ENCODE assay signal across 8 mouse cellular contexts in genomic region chr8:94377714-94378205, GRCm38 (mm10). TPM values are rescaled to one million over a fixed set of nuclear protein-coding genes. Genes with fewer than 3 reads are reported as not detected.
DNase-seq lines count a peak whose midpoint lies in the region; ATAC-seq and TF ChIP-seq lines count a peak whose summit lies in the region.

No protein-coding gene starts in this region.

- ATAC-seq in intestine, postnatal 0 days = peak; percentile 86
- ATAC-seq in liver, postnatal 0 days = peak; percentile 85
- no peak for ATAC-seq in midbrain, embryonic 14.5 days (ENCODE audit: low FRiP score, low TSS enrichment)

- peak overlapping the region; percentile 77 for H3K27ac ChIP-seq in intestine, postnatal 0 days (ENCODE audit: low read depth, low read length)
- peak overlapping the region; percentile 96 for H3K27ac ChIP-seq in liver, postnatal 0 days (ENCODE audit: low read depth)
- H3K27ac ChIP-seq in midbrain, embryonic 14.5 days (replicated peaks; ENCODE audit: low read depth, low read length) = no peak overlapping the region

- no peak for TF ChIP-seq CTCF in intestine, postnatal 0 days (IDR thresholded peaks at IDR 0.05; ENCODE audit: low read depth)
- TF ChIP-seq CTCF in liver, postnatal 0 days (IDR thresholded peaks at IDR 0.05; ENCODE audit: low read depth) = no peak

- TF ChIP-seq EP300 in liver, postnatal 0 days (IDR thresholded peaks at IDR 0.05; ENCODE audit: low read depth) = peak; percentile 86

- no peak overlapping the region for H3K4me3 ChIP-seq in intestine, postnatal 0 days (ENCODE audit: low read depth, low read length)
- peak overlapping the region; percentile 32 for H3K4me3 ChIP-seq in liver, postnatal 0 days (ENCODE audit: low read depth, low read length)
- H3K4me3 ChIP-seq in midbrain, embryonic 14.5 days (replicated peaks; ENCODE audit: low read depth, low read length) = no peak overlapping the region

- peak overlapping the region; percentile 28 for H3K4me2 ChIP-seq in intestine, postnatal 0 days (replicated peaks; ENCODE audit: low read depth)
- H3K4me2 ChIP-seq in liver, postnatal 0 days (ENCODE audit: low read depth, low read length) = peak overlapping the region; percentile 55
- no peak overlapping the region for H3K4me2 ChIP-seq in midbrain, embryonic 14.5 days (ENCODE audit: low read length)

- 24% methylated on average over 11 of the region's 11 CpGs for whole genome bisulfite sequencing in intestine, postnatal 0 days
- 50% methylated on average over 11 of the region's 11 CpGs for WGBS in liver, postnatal 0 days (ENCODE audit: insufficient replicate concordance)
- WGBS in midbrain, embryonic 14.5 days = 76% methylated on average over 11 of the region's 11 CpGs

- H3K27me3 ChIP-seq in intestine, postnatal 0 days (replicated peaks; ENCODE audit: control insufficient read depth, insufficient read depth, low read length) = no peaks in the 10 kb centered on the region
- H3K27me3 ChIP-seq in liver, postnatal 0 days (ENCODE audit: insufficient read depth, low read length) = no peaks in the 10 kb centered on the region
- no peaks in the 10 kb centered on the region for H3K27me3 ChIP-seq in midbrain, embryonic 14.5 days (ENCODE audit: control insufficient read depth, insufficient read depth, low read length)

- peak; percentile 63 for DNase-seq in A20 (ENCODE audit: low read depth, low spot score)
- peak; percentile 78 for DNase-seq in gastrocnemius, adult 18-20 months (ENCODE audit: low spot score)
- DNase-seq in liver, postnatal 0 days = peak; percentile 80
- DNase-seq in frontal cortex, adult 2 months (ENCODE audit: extremely low spot score in 1 of 2, low spot score in 1 of 2) = no peak
- DNase-seq in midbrain, embryonic 14.5 days = no peak
- no peak for DNase-seq in thymus, postnatal 36 days
- DNase-seq in thymus, postnatal 14 days = no peak

- 0 out of 2 replicates have a peak, but pooled peaks cover 7% of the 10 kb centered on the region for H3K4me1 ChIP-seq in intestine, postnatal 0 days (replicated peaks; ENCODE audit: control insufficient read depth, insufficient read depth, low read length)
- peaks cover 23% of the 10 kb centered on the region for H3K4me1 ChIP-seq in liver, postnatal 0 days (ENCODE audit: insufficient read depth)
- H3K4me1 ChIP-seq in midbrain, embryonic 14.5 days (ENCODE audit: control insufficient read depth, insufficient read depth, low read length) = no peaks in the 10 kb centered on the region

- no peaks in the 10 kb centered on the region for H3K36me3 ChIP-seq in intestine, postnatal 0 days (ENCODE audit: control insufficient read depth, insufficient read depth)
- no peaks in the 10 kb centered on the region for H3K36me3 ChIP-seq in liver, postnatal 0 days (replicated peaks; ENCODE audit: insufficient read depth, low read length)
- H3K36me3 ChIP-seq in midbrain, embryonic 14.5 days (ENCODE audit: control insufficient read depth, insufficient read depth, low read length) = no peaks in the 10 kb centered on the region

- H3K9ac ChIP-seq in intestine, postnatal 0 days (ENCODE audit: low read depth, low read length) = peak overlapping the region; percentile 24; the same call in 1 of the 2 replicates
- H3K9ac ChIP-seq in liver, postnatal 0 days (replicated peaks) = peak overlapping the region; percentile 68
- no peak overlapping the region for H3K9ac ChIP-seq in midbrain, embryonic 14.5 days (replicated peaks; ENCODE audit: low read length)

- H3K9me3 ChIP-seq in intestine, postnatal 0 days (ENCODE audit: control insufficient read depth) = no peaks in the 10 kb centered on the region
- no peaks in the 10 kb centered on the region for H3K9me3 ChIP-seq in liver, postnatal 0 days (ENCODE audit: low read length)
- H3K9me3 ChIP-seq in midbrain, embryonic 14.5 days (ENCODE audit: control insufficient read depth, low read length) = no peaks in the 10 kb centered on the region

RNA-seq across cellular contexts. Expression of gene Herpud1, which starts 8.5 kb away (rescaled TPM):
- 100 to 1,000 TPM; 102 to 108 TPM for total RNA-seq in gastrocnemius, adult 18-20 months (2021)
- 135 and 154 TPM in 2 replicates for polyA plus RNA-seq in intestine, postnatal 0 days (2015; fragmentation: Nextera tagmentation; extraction: Ambion mirVana)
- polyA plus RNA-seq in liver, postnatal 0 days (2015; fragmentation: Nextera tagmentation; extraction: Ambion mirVana) = 250 and 269 TPM in 2 replicates
- polyA plus RNA-seq in frontal cortex, adult 2 months (2012; rRNA removed) = 72.2 and 80.0 TPM in 2 replicates
- polyA plus RNA-seq in midbrain, embryonic 14.5 days (2014; fragmentation: Nextera tagmentation; extraction: Ambion mirVana) = 60.9 and 72.2 TPM in 2 replicates

RNA-seq across cellular contexts. Expression of gene Slc12a3, which starts 48.8 kb away (rescaled TPM):
- total RNA-seq in gastrocnemius, adult 18-20 months (2021) = under 1 TPM in 1 of 2 experiments, not detected in 1; 0.18 TPM
- 0.16 TPM in 1 of 2 replicates, not detected in the other for polyA plus RNA-seq in intestine, postnatal 0 days (2015; fragmentation: Nextera tagmentation; extraction: Ambion mirVana)
- polyA plus RNA-seq in liver, postnatal 0 days (2015; fragmentation: Nextera tagmentation; extraction: Ambion mirVana) = 0.99 and 1.4 TPM in 2 replicates
- 0.92 and 1.2 TPM in 2 replicates for polyA plus RNA-seq in frontal cortex, adult 2 months (2012; rRNA removed)
- 0.07 TPM in 1 of 2 replicates, not detected in the other for polyA plus RNA-seq in midbrain, embryonic 14.5 days (2014; fragmentation: Nextera tagmentation; extraction: Ambion mirVana)

RNA-seq across cellular contexts. Expression of gene Nlrc5, which starts 56.4 kb away (rescaled TPM):
- under 1 TPM; 0.83 to 0.98 TPM for total RNA-seq in gastrocnemius, adult 18-20 months (2021)
- 0.50 and 0.75 TPM in 2 replicates for polyA plus RNA-seq in intestine, postnatal 0 days (2015; fragmentation: Nextera tagmentation; extraction: Ambion mirVana)
- 0.82 and 1.3 TPM in 2 replicates for polyA plus RNA-seq in liver, postnatal 0 days (2015; fragmentation: Nextera tagmentation; extraction: Ambion mirVana)
- 1.0 and 1.5 TPM in 2 replicates for polyA plus RNA-seq in frontal cortex, adult 2 months (2012; rRNA removed)
- polyA plus RNA-seq in midbrain, embryonic 14.5 days (2014; fragmentation: Nextera tagmentation; extraction: Ambion mirVana) = 0.32 and 1.2 TPM in 2 replicates

Comparison
In these comparisons a context has a peak if more than half of its experiments do, and no peak if none do; other contexts are left out.
1. DNase-seq: peak in A20 (single experiment), gastrocnemius, adult 18-20 months (single experiment) and liver, postnatal 0 days (single experiment); none in frontal cortex, adult 2 months (0 of 2), midbrain, embryonic 14.5 days (single experiment), thymus, postnatal 36 days (0 of 2) and thymus, postnatal 14 days (single experiment).